Mouse (Mus musculus): Measurements from ENCODE around the gene Atp2a2. TPM values are rescaled to one million over a fixed set of nuclear protein-coding genes. Genes with fewer than 3 reads are reported as not detected.
"Not testable (repeated sequence)": the region's sequence is repeated elsewhere in the genome, so short reads cannot be mapped to it uniquely, and the experiment has no call there.

The Atp2a2 gene
- total RNA-seq, 2 experiments from 2014 or later = 629 to 650 TPM

DNA sequence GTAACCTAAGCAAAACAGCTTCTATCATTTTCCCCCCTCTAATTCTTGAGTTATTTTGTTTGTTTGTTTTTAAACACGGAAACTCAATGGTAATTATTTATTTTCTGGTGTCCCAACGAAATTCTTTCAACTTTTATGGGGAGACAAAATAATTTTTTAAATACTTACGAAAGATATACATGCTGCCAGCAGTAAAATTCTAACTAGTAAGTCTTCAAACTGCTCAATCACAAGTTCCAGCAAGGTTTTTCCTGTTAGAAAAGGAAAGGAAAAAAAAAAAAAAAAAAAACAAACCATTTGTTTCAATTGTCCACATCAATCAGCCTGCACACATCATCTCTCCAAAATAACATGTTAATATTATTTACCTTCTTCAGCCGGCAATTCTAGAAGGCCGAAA, 1.5 kb downstream of the Atp2a2 start:
- DNase-seq (ENCODE audit: extremely low spot score in 1 of 2, low spot score in 1 of 2) = no peak

DNA sequence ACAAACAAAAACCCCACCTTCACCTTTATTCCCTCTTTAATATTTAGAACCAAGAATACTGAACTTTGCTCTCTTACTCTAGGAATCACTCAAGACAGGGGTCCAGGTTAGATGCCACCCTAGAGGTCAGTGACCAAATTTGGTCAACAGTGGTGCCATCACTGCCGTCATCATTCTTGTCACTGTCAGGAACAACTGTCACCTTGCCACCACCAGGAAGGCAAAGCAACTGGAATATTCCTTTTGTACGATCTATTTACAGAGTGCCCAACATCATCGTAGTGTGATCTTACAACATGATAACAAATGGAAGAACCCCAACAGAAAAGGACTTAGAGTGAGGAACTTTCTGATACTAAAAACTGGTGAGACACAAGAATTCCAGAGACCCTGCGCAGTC, 1.9 kb downstream of the Atp2a2 start:
- DNase-seq (ENCODE audit: extremely low spot score in 1 of 2, low spot score in 1 of 2) = no peak

DNA sequence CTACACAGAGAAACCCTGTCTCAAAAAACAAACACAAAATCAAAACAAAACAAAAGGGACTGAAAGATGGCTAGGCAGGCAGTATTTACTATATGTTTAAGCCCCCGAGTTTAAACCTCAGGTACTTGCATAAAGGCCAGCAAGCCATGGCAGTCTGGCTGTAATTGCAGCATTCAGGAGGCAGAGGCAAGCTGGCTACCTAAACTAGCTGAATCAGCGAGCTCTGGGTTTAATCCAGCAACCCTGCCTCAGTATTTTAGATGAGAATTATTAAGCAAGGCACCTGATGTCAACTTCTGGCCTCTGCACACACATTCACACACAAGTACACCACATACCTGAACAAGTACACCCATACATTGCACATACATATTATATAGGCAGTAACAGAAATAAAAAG, 4.0 kb downstream of the Atp2a2 start:
- no peak for DNase-seq (ENCODE audit: extremely low spot score in 1 of 2, low spot score in 1 of 2)

DNA sequence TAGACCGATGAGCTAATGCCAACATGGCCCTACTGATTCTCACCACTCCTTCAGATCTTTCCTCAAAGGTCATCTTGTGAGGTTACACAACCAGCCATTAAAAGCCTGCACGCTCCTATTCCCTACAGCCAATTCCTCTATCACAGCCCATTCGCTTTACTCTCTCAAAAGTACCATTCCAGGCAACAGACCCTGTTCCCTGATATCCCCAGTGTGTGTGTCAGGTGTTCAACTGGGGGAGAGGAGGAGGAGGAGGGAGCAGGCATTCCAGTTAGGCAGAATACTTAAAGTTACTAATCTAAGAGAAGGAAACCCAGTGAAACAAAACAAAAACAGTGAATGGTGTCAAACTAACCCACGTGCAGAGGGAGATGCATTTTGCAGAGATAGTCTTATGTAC, 5.0 kb downstream of the Atp2a2 start:
- DNase-seq (ENCODE audit: extremely low spot score in 1 of 2, low spot score in 1 of 2) = no peak

DNA sequence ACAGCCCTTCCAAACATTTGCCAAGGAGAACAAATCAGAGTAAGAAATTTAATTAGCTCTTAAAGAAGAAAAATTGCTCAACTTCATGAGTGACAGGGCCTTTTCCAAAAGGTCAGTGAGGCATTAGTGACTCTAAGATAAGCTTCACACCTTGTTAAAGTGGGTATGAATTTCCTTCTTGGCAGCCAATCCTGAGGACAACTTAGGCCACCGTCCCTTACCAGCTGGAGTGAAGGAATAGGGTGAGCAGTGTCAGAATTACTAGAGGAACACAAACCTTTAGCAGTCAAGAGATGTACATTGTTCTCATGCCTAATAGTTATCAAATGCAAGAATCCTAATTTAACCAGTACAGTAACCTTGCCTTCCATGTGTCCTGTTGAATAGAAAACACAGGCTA, 7.6 kb downstream of the Atp2a2 start:
- no peak for DNase-seq (ENCODE audit: extremely low spot score in 1 of 2, low spot score in 1 of 2)

DNA sequence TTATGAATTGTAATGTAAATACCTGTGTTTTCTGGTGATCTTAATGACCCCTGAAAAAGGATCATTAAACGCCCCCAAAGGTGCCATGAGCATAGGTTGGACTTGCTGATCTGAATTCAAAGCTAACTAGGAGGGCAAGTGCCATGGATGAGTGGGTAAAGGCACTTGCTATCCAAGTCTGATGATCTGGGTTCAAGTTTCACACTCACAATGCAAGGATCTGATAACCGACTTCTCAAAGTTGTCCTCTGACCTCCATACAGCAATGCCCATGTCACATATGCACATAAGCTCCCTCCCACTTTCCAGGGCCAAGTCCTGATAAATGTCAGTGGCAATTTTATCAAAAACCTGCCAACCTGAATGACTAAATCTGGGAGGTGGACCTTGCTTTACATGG, 9.0 kb downstream of the Atp2a2 start:
- no peak for DNase-seq (ENCODE audit: extremely low spot score in 1 of 2, low spot score in 1 of 2)

DNA sequence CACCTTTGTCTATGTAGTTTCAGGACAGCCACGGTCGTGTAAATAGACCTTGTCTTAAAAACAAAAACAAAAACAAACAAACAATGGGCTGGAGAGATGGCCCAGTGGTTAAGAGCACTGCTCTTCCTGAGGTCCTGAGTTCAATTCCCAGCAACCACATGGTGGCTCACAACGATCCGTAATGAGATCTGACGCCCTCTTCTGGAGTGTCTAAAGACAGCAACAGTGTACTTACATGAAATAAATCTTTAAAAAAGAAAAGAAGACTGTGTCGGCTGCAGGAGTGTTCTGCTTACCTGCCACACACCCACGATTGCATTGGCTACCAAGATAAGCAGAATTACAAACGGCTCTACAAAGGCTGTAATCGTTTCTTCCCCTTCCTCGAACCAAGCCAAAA, 10.6 kb downstream of the Atp2a2 start:
- no peak for DNase-seq (ENCODE audit: extremely low spot score in 1 of 2, low spot score in 1 of 2)

DNA sequence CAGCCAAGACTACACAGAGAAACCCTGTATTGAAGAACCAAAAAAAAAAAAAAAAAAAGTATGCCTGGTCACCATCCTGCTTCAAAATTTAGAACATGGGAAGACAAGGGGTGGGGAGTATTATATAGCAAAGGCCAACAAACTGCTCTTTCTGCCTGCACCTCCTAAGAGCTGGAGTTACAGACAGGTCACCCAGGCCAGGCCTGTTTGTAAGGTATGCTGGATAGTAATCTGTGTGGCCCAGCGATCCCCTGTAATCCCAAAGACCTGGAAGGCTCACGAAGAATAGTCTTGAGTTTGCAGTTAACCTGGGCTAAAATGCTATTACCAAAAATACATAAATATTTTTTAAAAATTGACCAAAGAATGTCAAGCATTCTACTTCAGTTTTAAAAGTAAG, 11.9 kb downstream of the Atp2a2 start:
- no peak for DNase-seq (ENCODE audit: extremely low spot score in 1 of 2, low spot score in 1 of 2)

DNA sequence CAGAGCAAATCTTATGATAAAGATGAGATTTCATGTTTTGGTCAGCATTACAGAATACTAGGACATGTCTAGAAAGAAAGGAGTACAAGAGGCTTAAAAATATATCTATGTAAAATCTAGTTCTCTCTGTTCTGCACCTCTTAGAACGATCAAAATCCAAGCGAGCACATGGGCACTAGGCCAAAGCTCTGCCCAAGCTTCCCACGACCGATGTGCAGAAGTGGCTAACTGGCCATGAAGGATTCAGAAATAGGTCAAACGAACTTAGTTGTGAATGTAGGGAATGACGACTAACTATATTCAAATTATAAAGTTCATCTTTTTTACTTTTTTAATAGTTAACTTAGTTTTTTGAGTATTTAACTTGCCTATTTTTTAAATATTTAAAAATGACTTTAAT, 14.2 kb downstream of the Atp2a2 start:
- DNase-seq (ENCODE audit: extremely low spot score in 1 of 2, low spot score in 1 of 2) = no peak

DNA sequence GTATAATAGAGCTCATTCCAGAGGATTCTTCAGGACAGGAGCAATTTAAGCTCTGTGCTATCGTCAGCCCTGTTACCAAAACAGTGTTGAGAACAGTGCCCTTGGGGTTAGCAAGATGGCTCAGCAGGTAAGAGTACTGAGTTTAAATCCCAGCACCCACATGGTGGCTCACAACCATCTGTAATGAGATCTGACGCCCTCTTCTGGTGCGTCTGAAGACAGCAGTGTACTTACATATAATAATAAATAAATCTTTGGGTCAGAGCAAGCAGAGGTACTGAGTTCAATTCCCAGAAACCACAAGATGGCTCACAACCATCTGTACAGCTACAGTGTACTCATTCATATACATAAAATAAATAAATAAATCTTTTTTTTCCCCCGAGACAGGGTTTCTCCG, 15.8 kb downstream of the Atp2a2 start:
- not testable (repeated sequence) for DNase-seq (ENCODE audit: extremely low spot score in 1 of 2, low spot score in 1 of 2)

DNA sequence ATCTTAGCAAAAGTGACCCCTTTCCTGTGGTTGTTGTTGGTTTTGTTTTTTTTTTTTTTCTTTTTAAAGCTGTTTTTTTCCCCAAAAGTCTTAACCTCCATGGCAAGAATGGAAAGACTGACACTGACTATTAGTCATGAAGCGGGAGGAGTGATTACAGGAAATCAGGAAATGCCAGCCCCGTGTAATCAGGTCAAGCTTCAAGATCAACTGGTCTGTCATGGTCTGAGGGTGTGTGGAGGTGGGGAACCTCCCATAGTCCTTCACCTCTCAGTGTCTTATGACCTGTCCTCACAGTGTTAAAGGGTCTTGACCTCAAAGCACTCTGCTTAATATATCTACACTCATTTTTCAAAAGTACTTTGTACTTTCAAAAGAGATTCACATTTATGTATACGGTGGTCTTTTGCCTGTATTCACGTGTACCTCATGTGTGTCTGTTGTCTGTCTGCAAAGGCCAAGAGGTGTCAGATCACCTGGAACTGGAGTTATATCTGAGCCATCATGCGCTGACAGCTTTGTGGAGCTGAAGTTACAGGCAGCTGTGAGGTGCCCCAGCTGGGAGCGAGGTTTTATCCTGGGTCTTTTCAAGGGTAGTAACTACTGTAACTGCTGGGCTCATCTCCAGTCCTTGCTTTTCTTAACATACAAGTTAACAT, 19.2 kb downstream of the Atp2a2 start:
- DNase-seq (ENCODE audit: extremely low spot score in 1 of 2, low spot score in 1 of 2) = no peak

DNA sequence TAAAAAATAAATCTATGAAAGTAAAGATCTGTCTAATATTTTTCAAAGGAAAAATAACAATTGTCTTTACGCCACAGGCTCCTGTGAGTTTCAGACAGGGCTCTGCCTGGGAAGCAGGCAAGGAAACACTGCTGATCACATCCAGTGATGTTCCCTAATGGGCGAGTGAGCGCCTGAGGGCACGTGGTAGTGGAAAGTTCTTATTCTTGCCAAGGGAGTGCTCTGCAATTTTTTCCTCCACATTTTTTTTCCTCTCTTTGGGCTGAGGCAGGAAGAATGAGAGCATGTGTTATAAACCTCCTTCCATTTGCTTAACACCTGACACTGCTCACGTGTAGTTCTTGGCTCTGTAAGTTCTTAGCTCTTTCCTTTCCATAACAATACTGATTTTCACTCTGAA, 20.2 kb downstream of the Atp2a2 start:
- DNase-seq (ENCODE audit: extremely low spot score in 1 of 2, low spot score in 1 of 2) = no peak

DNA sequence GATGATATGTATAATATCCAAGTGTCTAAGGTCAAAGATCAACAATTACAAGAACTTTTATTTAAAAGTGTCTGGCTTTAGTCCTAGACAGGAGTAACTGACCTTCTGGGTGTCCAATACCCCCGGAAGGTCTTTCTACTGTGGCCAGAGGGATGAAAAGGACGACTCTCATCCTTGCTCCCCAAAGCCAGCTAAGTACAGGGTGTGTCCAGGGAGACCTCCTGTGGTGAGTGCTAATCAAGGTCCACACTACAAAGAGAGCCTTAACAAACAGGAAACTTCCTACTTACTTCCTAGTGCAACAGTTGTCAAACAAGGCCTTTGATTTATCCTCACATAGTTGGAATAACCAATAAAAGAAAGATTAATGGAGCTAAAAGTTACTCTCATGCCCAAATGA, 22.9 kb downstream of the Atp2a2 start:
- DNase-seq (ENCODE audit: extremely low spot score in 1 of 2, low spot score in 1 of 2) = no peak

DNA sequence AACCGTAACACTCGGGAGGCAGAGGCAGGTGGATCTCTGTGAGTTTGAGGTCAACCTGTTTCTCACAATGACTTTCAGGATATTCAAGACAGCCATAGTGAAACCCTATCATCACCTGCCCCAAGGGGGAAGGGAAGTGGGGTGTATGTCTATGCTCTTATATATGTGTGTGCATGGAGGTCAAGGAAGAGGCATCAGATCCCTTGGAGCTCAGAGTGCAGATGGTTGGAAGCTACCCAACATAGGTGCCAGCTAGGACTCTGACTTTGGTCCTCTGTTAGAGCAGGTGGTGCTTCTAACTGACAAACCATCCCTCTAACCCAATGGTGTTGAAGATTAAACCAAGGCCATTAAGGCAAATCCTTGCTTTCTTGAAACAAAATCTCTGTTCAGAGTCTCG, 24.5 kb downstream of the Atp2a2 start:
- DNase-seq (ENCODE audit: extremely low spot score in 1 of 2, low spot score in 1 of 2) = no peak

DNA sequence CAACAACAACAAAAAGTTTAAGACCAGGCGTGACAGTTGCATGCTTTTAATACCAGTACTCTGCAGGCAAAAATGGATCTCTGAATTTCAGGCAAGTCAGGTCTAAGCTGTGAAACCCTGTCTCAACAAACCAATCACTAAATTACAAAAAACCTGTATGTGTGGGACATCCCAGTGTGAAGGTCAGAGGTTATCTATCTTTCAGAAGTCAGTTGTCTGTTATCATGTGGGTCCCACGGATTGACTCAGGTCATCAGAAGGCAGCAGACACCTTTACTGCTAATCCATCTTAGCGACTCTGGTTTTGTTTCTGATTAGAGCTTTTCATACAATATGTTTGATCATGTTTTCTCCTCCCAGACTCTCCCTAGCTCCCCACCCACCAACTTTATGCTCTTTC, 25.9 kb downstream of the Atp2a2 start:
- DNase-seq (ENCODE audit: extremely low spot score in 1 of 2, low spot score in 1 of 2) = no peak

DNA sequence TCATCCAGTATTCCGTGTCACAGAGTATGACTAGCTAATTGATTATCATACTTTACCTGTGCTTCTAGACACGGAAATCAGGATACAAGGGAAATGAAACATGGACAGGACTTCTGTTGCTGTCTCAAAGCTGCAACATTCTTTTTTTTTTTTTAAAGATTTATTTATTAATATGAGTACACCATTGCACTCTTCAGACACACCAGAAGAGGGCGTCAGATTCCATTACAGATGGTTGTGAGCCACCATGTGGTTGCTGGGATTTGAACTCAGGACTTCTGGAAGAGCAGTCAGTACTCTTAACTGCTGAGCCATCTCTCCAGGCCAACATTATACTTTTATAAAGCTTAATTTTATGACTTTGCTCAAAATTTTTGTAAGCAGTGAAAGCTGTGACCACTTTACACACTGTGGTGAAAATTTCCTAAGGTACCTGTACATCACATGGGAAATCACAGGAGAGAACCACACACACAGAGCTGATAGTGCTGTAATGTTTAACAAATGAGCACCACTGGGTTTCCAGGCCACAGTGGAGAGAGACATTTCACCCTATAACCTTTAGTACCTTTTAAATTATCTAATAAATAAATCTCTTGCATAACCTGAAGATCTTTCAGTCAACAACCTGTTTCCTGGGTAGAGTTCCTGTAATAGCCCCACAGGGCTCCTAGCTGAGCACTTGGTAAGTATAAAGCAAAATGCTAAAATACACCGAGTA, 27.2 kb downstream of the Atp2a2 start:
- no peak for DNase-seq (ENCODE audit: extremely low spot score in 1 of 2, low spot score in 1 of 2)

DNA sequence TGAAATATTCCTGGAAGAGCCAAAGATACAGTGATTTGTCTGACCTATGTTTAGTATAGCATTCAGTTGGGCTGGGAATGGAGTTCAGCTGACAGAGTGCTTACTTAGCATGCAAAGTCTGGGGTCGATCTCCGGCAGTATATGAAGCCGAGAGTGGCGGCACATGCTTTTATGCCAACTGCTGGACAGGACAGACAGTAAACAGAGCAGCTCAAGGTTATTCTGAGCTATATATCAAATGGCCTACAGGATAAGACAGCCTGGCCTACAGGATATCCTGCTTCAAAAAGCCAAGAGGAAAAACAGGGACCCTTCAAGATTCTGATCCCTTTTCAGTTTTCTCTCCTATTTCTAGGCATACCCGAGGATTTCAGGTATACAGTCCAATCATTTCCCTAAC, 30.4 kb downstream of the Atp2a2 start:
- DNase-seq (ENCODE audit: extremely low spot score in 1 of 2, low spot score in 1 of 2) = no peak

DNA sequence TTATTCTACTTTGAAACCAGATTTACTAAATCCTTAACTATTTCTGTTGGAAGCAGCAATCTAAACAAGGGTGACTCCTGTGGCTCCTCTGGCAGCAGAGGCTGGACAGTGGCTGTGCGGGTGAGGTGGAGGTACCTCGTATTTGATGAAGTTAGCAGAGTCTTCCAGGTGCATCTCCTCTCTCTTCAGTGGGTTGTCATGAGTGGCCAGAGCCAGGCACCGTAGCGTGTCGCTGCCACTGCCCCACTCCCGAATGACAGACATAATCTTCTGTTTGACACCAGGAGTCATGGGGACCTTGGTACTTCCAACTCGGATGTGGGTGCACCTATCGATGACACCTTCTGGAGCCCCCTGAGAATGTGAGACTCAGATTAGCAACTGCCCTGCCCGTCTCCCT, 40.6 kb downstream of the Atp2a2 start:
- no peak for DNase-seq (ENCODE audit: extremely low spot score in 1 of 2, low spot score in 1 of 2)

DNA sequence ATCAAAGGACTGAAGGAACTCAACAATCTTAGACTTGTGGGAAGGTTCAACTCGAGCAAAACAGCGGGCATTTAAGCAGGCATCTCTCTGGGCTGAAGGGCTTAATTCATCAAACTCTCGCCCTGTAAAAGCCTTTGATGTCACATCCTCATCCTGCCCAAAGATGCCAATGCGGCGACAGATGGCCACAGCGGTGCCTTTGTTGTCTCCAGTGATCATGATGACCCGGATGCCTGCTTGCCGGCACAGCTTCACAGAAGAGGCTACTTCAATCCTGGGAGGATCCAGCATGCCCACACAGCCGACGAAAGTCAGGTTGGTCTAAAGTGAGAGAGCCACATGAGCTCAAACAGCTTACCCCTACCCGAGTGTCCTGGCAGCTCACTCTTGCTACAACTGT, 41.4 kb downstream of the Atp2a2 start:
- DNase-seq (ENCODE audit: extremely low spot score in 1 of 2, low spot score in 1 of 2) = no peak

DNA sequence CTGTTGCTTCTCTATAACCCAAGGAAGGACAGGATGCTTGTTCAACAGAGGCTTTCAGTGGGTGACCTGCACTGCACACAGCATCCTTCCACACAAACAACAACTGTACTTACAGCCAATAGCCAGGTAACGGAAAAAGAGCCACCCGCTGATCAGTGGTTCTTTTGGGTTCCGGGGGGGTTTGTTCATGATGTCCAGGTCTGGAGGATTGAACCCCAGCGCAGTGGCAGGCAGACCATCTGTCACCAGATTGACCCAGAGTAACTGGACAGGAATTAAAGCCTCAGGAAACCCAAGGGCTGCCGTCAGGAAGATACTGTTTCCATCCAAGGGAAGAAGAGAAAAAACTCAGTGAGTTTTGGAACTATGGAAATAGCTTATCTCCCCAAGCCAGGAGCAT, 42.7 kb downstream of the Atp2a2 start:
- DNase-seq (ENCODE audit: extremely low spot score in 1 of 2, low spot score in 1 of 2) = no peak

DNA sequence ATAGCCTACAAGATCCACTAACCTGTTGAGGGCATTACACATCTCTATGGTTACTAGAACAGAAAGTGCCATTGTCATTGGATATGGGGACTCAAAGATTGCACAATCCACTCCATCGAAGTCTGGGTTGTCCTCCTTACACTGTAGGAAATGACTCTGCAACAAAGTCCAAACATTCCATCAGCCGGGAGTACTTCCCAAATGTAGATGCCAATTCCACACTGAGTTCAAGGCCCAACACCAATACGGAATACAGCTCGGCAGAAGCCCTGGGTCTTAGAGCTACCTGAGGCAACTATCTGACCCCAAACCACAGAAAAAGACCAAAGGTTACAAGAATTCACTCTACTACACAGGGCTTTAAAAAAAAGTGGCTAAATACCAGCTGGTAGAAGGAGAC, 44.0 kb downstream of the Atp2a2 start:
- DNase-seq (ENCODE audit: extremely low spot score in 1 of 2, low spot score in 1 of 2) = no peak

DNA sequence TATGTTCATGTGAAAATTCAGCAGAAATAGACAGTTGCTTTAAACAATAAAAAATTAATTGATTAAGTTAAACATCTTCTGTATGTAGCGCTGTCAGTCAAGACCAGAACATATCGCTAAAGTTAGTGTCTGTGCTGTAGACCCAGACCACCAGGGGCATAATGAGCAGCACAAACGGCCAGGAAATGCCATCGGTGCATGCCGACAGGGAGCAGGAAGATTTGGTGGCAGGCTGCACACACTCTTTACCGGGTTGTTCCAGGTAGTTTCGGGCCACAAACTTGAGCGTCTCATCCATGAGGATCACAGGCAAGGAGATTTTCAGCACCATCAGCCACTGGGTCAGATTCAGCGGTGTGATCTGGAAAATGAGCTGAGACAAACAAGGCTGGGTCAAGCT, 45.0 kb downstream of the Atp2a2 start:
- not testable (repeated sequence) for DNase-seq (ENCODE audit: extremely low spot score in 1 of 2, low spot score in 1 of 2)

DNA sequence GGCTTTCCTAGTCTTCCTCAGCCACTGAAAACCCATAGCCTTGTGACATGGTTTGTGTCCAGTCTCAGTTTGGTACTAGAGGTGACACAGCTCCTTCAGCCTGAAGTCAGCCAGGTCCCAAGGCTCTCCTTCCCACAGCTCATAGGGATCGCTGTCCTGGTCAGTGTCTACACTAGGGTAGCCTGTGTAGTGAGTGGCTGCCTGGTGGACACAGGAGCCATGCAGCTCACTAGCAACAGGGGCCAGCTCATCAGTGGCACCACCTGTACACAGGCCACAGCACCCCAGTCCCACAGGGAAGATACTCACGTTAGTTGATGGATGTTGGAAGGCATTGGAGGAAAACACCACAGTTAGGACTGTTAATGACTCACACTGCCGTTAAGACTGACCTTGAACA, 46.4 kb downstream of the Atp2a2 start:
- no peak for DNase-seq (ENCODE audit: extremely low spot score in 1 of 2, low spot score in 1 of 2)

Measured in layer of hippocampus, postnatal 25 days (tissue).